Mouse (Mus musculus) kidney, postnatal 14 days (tissue): ENCODE data around the gene Gm7137.
"Not testable (repeated sequence)": the region's sequence is repeated elsewhere in the genome, so short reads cannot be mapped to it uniquely, and the experiment has no call there.

Experiments
- DNase-seq: peaks from one replicate; pipeline ENCODE4 v3.0.0; 2022; ENCODE audit warnings: mixed read lengths

The Gm7137 gene

GRCm38 (mm10) chr10:77787876-77788275 lies at the start of gene Gm7137:
Gm7137 (minus strand) TSS chr10:77788200.
- not testable (repeated sequence) for DNase-seq

- no peak for DNase-seq
Measured at GRCm38 (mm10) chr10:77835647-77836046, 47.6 kb upstream of the Gm7137 start, which contains the start of gene Krtap10-10. Krtap10-10 (plus strand) TSS chr10:77835947.

- DNase-seq: no peak
Measured at GRCm38 (mm10) chr10:77826951-77827350, 39.0 kb upstream of the Gm7137 start, which contains the start of gene Krtap10-4. Krtap10-4 (minus strand) TSS chr10:77827095.

GRCm38 (mm10) chr10:77819203-77819602 lies 31.2 kb upstream of the Gm7137 start:
- DNase-seq: no peak

- no peak for DNase-seq
Measured at GRCm38 (mm10) chr10:77818523-77818922, 30.5 kb upstream of the Gm7137 start.

- DNase-seq: peak; percentile 7
Measured at GRCm38 (mm10) chr10:77815514-77815913, 27.5 kb upstream of the Gm7137 start.

- no peak for DNase-seq
Measured at GRCm38 (mm10) chr10:77814382-77814781, 26.4 kb upstream of the Gm7137 start, which contains the start of gene Gm2696. Gm2696 (plus strand) TSS chr10:77814682.

GRCm38 (mm10) chr10:77811743-77812142 lies 23.7 kb upstream of the Gm7137 start, which contains the start of gene Gm9507:
Gm9507 (minus strand) TSS chr10:77811843.
- no peak for DNase-seq

GRCm38 (mm10) chr10:77804095-77804494 lies 16.1 kb upstream of the Gm7137 start:
- no peak for DNase-seq

GRCm38 (mm10) chr10:77798921-77799508 lies 11.0 kb upstream of the Gm7137 start, which contains the start of gene Gm19668:
Gm19668 (minus strand) TSS chr10:77799133.
- DNase-seq: no peak

GRCm38 (mm10) chr10:77798164-77798920 lies 10.3 kb upstream of the Gm7137 start:
- DNase-seq: not testable (repeated sequence)

- no peak for DNase-seq
Measured at GRCm38 (mm10) chr10:77797677-77798076, 9.7 kb upstream of the Gm7137 start.

- no peak for DNase-seq
Measured at GRCm38 (mm10) chr10:77794976-77795375, 7.0 kb upstream of the Gm7137 start, which contains the start of gene Gm9639. Gm9639 (minus strand) TSS chr10:77795076.

GRCm38 (mm10) chr10:77788621-77789020 lies 621 bp upstream of the Gm7137 start:
- no peak for DNase-seq

GRCm38 (mm10) chr10:77783396-77783795 lies 4.6 kb downstream of the Gm7137 start:
- DNase-seq: not testable (repeated sequence)

- not testable (repeated sequence) for DNase-seq
Measured at GRCm38 (mm10) chr10:77782442-77782841, 5.6 kb downstream of the Gm7137 start, which contains the start of gene Gm3250. Gm3250 (minus strand) TSS chr10:77782542.

GRCm38 (mm10) chr10:77776844-77777243 lies 11.2 kb downstream of the Gm7137 start, which contains the start of gene Gm7138:
Gm7138 (minus strand) TSS chr10:77776944.
- not testable (repeated sequence) for DNase-seq

GRCm38 (mm10) chr10:77772142-77772541 lies 15.9 kb downstream of the Gm7137 start:
- DNase-seq: not testable (repeated sequence)

GRCm38 (mm10) chr10:77771225-77771624 lies 16.8 kb downstream of the Gm7137 start, which contains the start of gene Gm3238:
Gm3238 (minus strand) TSS chr10:77771325.
- not testable (repeated sequence) for DNase-seq

- DNase-seq: no peak
Measured at GRCm38 (mm10) chr10:77769727-77770126, 18.3 kb downstream of the Gm7137 start.

- not testable (repeated sequence) for DNase-seq
Measured at GRCm38 (mm10) chr10:77759582-77759981, 28.4 kb downstream of the Gm7137 start, which contains the start of gene Gm3233. Gm3233 (minus strand) TSS chr10:77759682.

- no peak for DNase-seq
Measured at GRCm38 (mm10) chr10:77753448-77753847, 34.6 kb downstream of the Gm7137 start.

- DNase-seq: not testable (repeated sequence)
Measured at GRCm38 (mm10) chr10:77752312-77752711, 35.7 kb downstream of the Gm7137 start.
